Mouse (Mus musculus) olfactory bulb, adult 2 months (tissue): ENCODE measurements around the gene Tmub1.

Experiments used
- CTCF ChIP-seq: fragments of 200-500 bp; IDR thresholded peaks from 2 replicates; pipeline ENCODE4 v1.5.1; 2012; ENCODE audit warnings: low read depth, mild to moderate bottlenecking, low read length, moderate library complexity; ENCODE audit not compliant: insufficient read depth
- POLR2A ChIP-seq: fragments of 200-500 bp; IDR thresholded peaks from 2 replicates; pipeline ENCODE4 v1.6.1; 2012; ENCODE audit warnings: mild to moderate bottlenecking, low read depth, low read length, moderate library complexity; ENCODE audit not compliant: insufficient read depth

DNA sequence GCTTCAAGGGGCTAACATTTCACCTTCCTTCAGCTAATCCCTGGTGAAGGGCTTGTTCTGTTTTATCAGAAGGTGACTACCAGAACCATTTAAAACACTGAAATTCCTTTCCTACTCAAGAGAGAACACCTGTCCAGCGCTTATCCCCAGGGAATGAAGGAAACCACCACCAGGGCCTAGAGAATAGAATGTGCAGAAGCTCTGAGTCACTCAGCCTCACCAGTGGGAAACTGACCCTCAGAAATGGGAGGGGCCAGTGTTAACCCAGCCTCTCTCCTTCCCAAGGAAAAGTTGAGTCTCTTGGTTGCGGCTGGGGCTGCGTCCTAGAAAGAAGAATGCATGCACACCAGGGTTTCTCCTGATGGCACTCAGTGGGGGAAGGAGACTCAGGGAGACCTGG, 7.4 kb upstream of the Tmub1 start:
- TF ChIP-seq POLR2A (no peak), CTCF (no peak)
